Mouse (Mus musculus): ENCODE measurements at regions not wholly inside any gene's neighbourhood (a gene's known extent, or its start where the extent isn't known, plus 50 kb on each side); places are given as distances from the start of the nearest gene placed in this dataset.
A peak's percentile ranks its signal among the peaks of the same experiment; 100 is the strongest.
"Not testable (repeated sequence)": the region's sequence is repeated elsewhere in the genome, so short reads cannot be mapped to it uniquely, and the experiment has no call there.

GRCm38 (mm10) chr17:74138517-74138916 lies 90.8 kb upstream of the Srd5a2 start:
- DNase-seq = not testable (repeated sequence)

GRCm38 (mm10) chr17:74134976-74135375 lies 87.3 kb upstream of the Srd5a2 start:
- DNase-seq = peak; percentile 25 to 37

GRCm38 (mm10) chr17:74131534-74131933 lies 83.8 kb upstream of the Srd5a2 start:
- DNase-seq = no peak

- no peak for DNase-seq
These were observed 75.2 kb upstream of the Srd5a2 start for GRCm38 (mm10) chr17:74122944-74123343.

GRCm38 (mm10) chr17:74120969-74121368 lies 73.3 kb upstream of the Srd5a2 start:
- no peak for DNase-seq

All from B cell, adult 2 months (primary cell).